Mouse (Mus musculus): ENCODE measurements around the gene Akap13.

DNA sequence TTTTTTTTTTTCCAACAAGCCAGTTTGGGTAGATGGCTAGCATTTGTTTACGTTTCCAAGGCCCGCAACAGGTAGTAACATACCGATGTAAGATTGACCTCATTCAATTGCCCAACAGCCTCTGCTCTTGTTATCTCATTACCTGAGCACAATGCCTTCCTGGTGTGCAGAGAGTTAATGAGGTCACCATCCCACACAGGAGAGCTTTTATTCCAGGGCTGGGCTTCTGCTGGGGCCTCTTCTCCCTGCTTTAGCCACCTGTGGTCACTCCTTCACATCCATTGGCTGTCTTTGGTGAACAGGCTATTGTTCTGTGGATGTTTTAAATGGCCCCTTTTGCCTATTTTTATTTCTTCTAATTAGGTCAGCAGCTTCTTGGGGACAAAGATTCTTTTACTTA lies 41.0 kb upstream of the Akap13 start:
- TF ChIP-seq RCOR1 (conservative IDR thresholded peaks at IDR 0.05; ENCODE audit: low read depth, low read length) (no peak), MEF2A (IDR thresholded peaks at IDR 0.05; ENCODE audit: borderline replicate concordance, low read depth, low read length) (no peak), CTCF (conservative IDR thresholded peaks at IDR 0.05 in 1 of 2, IDR thresholded peaks at IDR 0.05 in 1 of 2; ENCODE audit: low read depth in 2 of 2, low read length in 2 of 2) (no peak), GABPA (IDR thresholded peaks at IDR 0.05; ENCODE audit: insufficient replicate concordance, low read depth, low read length) (no peak)
